Mouse (Mus musculus): Measurements from ENCODE around the gene Col8a2. TPM values are rescaled to one million over a fixed set of nuclear protein-coding genes. Genes with fewer than 3 reads are reported as not detected.

Gene Col8a2
- polyA plus RNA-seq, 1 experiment from 2014 or later = 2.1 TPM

DNA sequence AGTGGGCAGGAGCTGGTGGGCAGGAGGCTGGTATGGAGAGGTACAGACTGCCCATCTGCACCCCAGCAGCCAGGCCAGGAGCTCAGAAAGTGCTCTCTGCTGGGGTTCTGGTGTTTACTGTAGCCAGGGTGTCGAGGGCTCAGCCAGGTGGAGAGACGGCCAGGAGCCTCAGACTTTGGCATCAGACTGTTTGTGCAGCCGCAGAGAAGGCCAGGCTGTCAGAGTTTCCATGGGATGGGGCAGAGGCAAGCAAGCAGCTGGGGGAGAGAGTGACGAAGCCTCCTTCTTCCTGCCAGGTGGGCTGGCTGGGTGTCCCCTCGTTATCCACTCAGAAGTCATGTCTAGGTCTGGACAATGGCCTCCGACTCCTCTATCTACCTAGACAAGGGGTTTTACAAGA, 8.6 kb downstream of the Col8a2 start:
- no peak overlapping the region for H3K27ac ChIP-seq (ENCODE audit: low read length)
- H3K27me3 ChIP-seq (replicated peaks; ENCODE audit: control insufficient read depth, insufficient read depth, low read length) = peaks cover 29% of the 10 kb centered on the region
- peaks cover 10% of the 10 kb centered on the region for H3K4me1 ChIP-seq (replicated peaks; ENCODE audit: control insufficient read depth, insufficient read depth, low read length)
- H3K9ac ChIP-seq (replicated peaks; ENCODE audit: low read depth, low read length) = no peak overlapping the region
- 81% methylated on average over 6 of the region's 6 CpGs for WGBS
- H3K9me3 ChIP-seq (ENCODE audit: control insufficient read depth, low read length) = no peaks in the 10 kb centered on the region
- no peaks in the 10 kb centered on the region for H3K36me3 ChIP-seq (ENCODE audit: control insufficient read depth, insufficient read depth)
- no peak overlapping the region for H3K4me3 ChIP-seq (replicated peaks; ENCODE audit: low read length)
- ATAC-seq = no peak
- H3K4me2 ChIP-seq (ENCODE audit: low read length) = no peak overlapping the region

DNA sequence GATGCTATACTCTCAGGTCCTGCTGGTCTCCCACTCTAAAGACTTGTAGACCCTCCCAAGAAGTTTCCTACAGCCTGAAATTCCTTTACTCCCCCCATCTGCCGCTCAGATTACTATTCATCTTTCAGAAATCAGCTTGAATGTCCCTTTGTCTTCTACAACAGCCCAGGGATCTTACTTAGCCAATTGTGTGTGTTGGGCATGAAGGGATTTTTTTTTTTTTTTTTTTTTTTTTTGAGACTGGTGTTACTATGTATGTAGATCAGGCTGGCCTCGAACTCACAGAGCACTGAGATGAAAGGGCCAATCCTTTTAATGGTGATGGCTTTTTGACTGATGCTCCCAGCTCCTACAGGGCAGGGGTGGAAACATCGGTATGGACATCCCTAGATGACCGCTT, 9.3 kb downstream of the Col8a2 start:
- Histone ChIP-seq H3K9ac (replicated peaks; ENCODE audit: low read depth, low read length) (no peak overlapping the region), H3K9me3 (ENCODE audit: control insufficient read depth, low read length) (no peaks in the 10 kb centered on the region), H3K4me2 (ENCODE audit: low read length) (no peak overlapping the region), H3K4me1 (replicated peaks; ENCODE audit: control insufficient read depth, insufficient read depth, low read length) (peaks cover 13% of the 10 kb centered on the region), H3K36me3 (ENCODE audit: control insufficient read depth, insufficient read depth) (no peaks in the 10 kb centered on the region), H3K27me3 (replicated peaks; ENCODE audit: control insufficient read depth, insufficient read depth, low read length) (peaks cover 37% of the 10 kb centered on the region), H3K4me3 (replicated peaks; ENCODE audit: low read length) (no peak overlapping the region), H3K27ac (ENCODE audit: low read length) (no peak overlapping the region)
- WGBS = 37% methylated on average over 4 of the region's 4 CpGs
- no peak for ATAC-seq

DNA sequence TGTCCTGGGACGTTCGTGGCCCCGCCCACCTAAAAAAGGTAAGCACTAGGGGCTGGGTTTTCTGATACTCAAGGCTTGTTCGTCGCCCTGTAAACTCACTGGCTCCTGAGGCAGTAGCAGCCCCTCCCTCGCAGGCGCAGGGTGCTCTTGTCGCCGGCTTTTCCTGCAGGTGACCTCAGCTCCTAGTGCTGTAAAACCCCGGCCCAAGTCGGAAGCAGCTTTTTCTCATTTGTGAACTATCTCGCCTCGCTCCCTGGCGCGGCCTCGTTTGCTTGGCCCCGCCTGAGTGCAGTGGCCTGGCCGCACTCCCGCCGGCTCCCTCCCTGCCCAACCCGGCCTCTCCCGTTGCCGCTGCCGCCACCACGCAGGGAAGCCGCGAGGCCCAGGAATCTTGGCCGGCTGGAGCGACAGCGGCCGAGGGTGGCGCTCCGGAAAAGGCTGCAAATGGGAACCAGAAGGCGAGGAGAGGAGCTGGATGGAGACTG, 10.1 kb downstream of the Col8a2 start:
- Histone ChIP-seq H3K4me3 (replicated peaks; ENCODE audit: low read length) (peak overlapping the region; percentile 38), H3K4me1 (replicated peaks; ENCODE audit: control insufficient read depth, insufficient read depth, low read length) (peaks cover 19% of the 10 kb centered on the region), H3K27me3 (replicated peaks; ENCODE audit: control insufficient read depth, insufficient read depth, low read length) (peaks cover 39% of the 10 kb centered on the region), H3K9ac (replicated peaks; ENCODE audit: low read depth, low read length) (peak overlapping the region; percentile 61), H3K36me3 (ENCODE audit: control insufficient read depth, insufficient read depth) (no peaks in the 10 kb centered on the region), H3K4me2 (ENCODE audit: low read length) (peak overlapping the region; percentile 71), H3K27ac (ENCODE audit: low read length) (no peak overlapping the region), H3K9me3 (ENCODE audit: control insufficient read depth, low read length) (no peaks in the 10 kb centered on the region)
- WGBS = under 1% methylated on average over 34 of the region's 34 CpGs
- ATAC-seq = peak; percentile 15; the same call in 1 of the 2 replicates

DNA sequence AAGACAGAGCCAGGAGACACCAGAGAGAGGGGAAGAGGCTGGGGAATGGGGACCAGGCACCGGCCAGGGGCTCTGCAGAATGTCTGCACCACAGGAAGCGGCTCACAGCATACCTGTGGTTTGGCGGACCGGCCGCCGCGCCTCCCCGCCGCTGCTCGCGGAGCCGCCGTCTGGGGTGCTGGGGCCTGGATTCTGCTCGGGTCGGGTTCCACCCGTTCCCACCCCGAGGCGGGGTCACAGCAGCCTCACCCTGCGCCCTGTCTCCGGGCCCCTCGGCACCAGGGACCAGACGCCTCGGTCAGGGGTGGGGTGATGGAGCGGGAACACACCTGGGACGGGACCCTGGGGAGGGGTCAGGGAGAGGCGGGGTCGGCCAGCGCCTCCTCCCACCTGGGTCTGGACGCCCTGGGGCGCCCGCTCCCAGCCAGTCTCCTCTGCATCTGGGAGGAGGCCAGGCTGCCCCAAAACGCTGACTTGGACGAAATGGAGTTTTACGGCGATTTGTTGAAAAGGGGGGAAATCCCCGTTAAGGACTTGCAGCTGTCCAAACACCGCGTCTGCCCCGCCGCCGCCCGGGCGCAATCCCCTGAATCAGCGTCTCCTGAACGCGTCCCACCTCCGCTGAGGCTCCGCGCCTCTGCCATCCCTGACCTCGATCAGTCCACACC, 14.5 kb downstream of the Col8a2 start:
- Histone ChIP-seq H3K27me3 (replicated peaks; ENCODE audit: control insufficient read depth, insufficient read depth, low read length) (peaks cover 51% of the 10 kb centered on the region), H3K27ac (ENCODE audit: low read length) (no peak overlapping the region), H3K36me3 (ENCODE audit: control insufficient read depth, insufficient read depth) (no peaks in the 10 kb centered on the region), H3K4me1 (replicated peaks; ENCODE audit: control insufficient read depth, insufficient read depth, low read length) (peaks cover 19% of the 10 kb centered on the region), H3K9ac (replicated peaks; ENCODE audit: low read depth, low read length) (0 out of 2 replicates have a peak overlapping the region, but pooled peaks have one; percentile 9), H3K4me3 (replicated peaks; ENCODE audit: low read length) (peak overlapping the region; percentile 14), H3K9me3 (ENCODE audit: control insufficient read depth, low read length) (0 out of 2 replicates have a peak, but pooled peaks cover under 1% of the 10 kb centered on the region), H3K4me2 (ENCODE audit: low read length) (peak overlapping the region; percentile 25)
- WGBS = 1% methylated on average over 46 of the region's 50 CpGs
- ATAC-seq = no peak

DNA sequence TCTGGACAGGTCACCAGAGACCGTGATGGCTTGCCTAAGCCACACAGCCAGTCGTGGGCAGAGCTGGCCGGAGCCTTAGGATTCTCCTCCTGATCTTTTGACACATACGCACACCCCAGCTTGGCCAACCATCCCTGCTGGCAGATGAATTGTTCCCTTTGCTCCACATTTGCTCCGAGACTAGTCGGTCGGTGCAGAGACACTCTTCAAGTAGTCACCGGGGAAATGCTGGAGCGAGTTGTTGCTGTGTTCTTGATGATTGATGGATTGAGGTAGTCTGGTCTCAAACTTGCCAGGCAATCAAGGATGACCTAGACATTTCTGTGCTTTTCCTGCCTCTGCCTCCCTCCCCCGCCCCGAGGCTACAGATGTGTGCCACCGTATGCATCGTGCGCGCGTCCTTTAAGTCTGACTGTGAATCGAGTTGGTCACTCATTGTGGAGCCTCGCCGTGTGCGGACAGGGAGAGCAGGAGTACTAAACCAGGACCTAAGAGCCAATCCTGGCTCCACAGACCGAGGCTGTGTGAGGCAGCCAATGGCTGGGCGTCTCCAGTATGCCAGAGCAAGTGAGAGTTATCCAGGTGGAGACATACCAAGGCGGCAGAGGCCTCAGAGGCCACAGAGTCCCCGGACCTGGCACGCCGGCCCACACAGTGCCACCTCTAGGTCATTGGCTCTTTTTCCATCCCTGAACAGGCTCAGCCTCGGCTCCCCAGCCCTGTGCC, 15.2 kb downstream of the Col8a2 start:
- Histone ChIP-seq H3K9me3 (ENCODE audit: control insufficient read depth, low read length) (0 out of 2 replicates have a peak, but pooled peaks cover 2% of the 10 kb centered on the region), H3K27ac (ENCODE audit: low read length) (no peak overlapping the region), H3K36me3 (ENCODE audit: control insufficient read depth, insufficient read depth) (no peaks in the 10 kb centered on the region), H3K27me3 (replicated peaks; ENCODE audit: control insufficient read depth, insufficient read depth, low read length) (peaks cover 46% of the 10 kb centered on the region), H3K4me3 (replicated peaks; ENCODE audit: low read length) (peak overlapping the region; percentile 14), H3K4me1 (replicated peaks; ENCODE audit: control insufficient read depth, insufficient read depth, low read length) (peaks cover 14% of the 10 kb centered on the region), H3K9ac (replicated peaks; ENCODE audit: low read depth, low read length) (no peak overlapping the region), H3K4me2 (ENCODE audit: low read length) (peak overlapping the region; percentile 25)
- no peak for ATAC-seq
- 6% methylated on average over 27 of the region's 27 CpGs for WGBS

DNA sequence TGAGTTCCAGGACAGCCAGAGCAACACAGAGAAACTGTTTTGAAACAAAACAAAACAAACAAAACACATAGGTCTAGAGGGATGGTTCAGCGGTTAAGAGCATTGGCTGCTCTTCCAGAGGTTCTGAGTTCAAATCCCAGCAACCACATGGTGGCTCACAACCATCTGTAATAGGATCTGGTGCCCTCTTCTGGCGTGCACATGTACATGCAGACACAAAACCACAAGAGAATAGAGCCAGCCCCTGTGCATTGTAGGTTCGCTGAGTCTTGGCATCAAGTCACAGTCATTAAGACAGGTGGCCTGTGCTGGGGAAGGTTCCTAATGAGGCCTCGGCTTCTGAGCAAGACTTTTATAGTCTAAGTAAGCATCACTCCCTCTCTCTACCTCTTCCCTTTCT, 17.3 kb downstream of the Col8a2 start:
- H3K9ac ChIP-seq (replicated peaks; ENCODE audit: low read depth, low read length) = no peak overlapping the region
- ATAC-seq = no peak
- H3K4me3 ChIP-seq (replicated peaks; ENCODE audit: low read length) = no peak overlapping the region
- no peak overlapping the region for H3K4me2 ChIP-seq (ENCODE audit: low read length)
- H3K9me3 ChIP-seq (ENCODE audit: control insufficient read depth, low read length) = 0 out of 2 replicates have a peak, but pooled peaks cover 2% of the 10 kb centered on the region
- peaks cover 34% of the 10 kb centered on the region for H3K27me3 ChIP-seq (replicated peaks; ENCODE audit: control insufficient read depth, insufficient read depth, low read length)
- peaks cover 9% of the 10 kb centered on the region for H3K4me1 ChIP-seq (replicated peaks; ENCODE audit: control insufficient read depth, insufficient read depth, low read length)
- no peak overlapping the region for H3K27ac ChIP-seq (ENCODE audit: low read length)
- H3K36me3 ChIP-seq (ENCODE audit: control insufficient read depth, insufficient read depth) = no peaks in the 10 kb centered on the region
- WGBS = 51% methylated on average over 4 of the region's 4 CpGs

DNA sequence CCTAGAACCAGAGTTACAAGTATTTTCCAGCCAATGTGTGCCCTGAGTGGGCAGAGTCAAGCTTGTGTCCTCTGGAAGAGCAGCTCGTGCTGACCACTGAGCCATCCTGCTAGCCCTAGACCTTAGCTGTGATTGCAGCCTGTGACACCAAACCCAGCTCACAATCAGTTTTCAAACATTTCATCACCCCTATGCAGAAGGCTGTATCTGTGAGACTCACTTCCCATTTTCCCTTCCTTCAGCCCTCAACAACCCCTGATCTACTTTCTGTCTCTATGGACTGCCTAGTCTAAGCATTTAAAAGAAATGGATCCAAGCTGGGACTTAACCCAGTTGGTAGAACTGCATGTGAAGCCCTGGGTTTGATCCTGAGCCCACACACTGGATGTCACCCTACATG, 18.8 kb downstream of the Col8a2 start:
- WGBS = 90% methylated on average over 1 of the region's 1 CpGs
- Histone ChIP-seq H3K4me2 (ENCODE audit: low read length) (no peak overlapping the region), H3K4me3 (replicated peaks; ENCODE audit: low read length) (no peak overlapping the region), H3K36me3 (ENCODE audit: control insufficient read depth, insufficient read depth) (no peaks in the 10 kb centered on the region), H3K9me3 (ENCODE audit: control insufficient read depth, low read length) (0 out of 2 replicates have a peak, but pooled peaks cover 2% of the 10 kb centered on the region), H3K4me1 (replicated peaks; ENCODE audit: control insufficient read depth, insufficient read depth, low read length) (peaks cover 13% of the 10 kb centered on the region), H3K27ac (ENCODE audit: low read length) (no peak overlapping the region), H3K27me3 (replicated peaks; ENCODE audit: control insufficient read depth, insufficient read depth, low read length) (peaks cover 19% of the 10 kb centered on the region), H3K9ac (replicated peaks; ENCODE audit: low read depth, low read length) (no peak overlapping the region)
- no peak for ATAC-seq

DNA sequence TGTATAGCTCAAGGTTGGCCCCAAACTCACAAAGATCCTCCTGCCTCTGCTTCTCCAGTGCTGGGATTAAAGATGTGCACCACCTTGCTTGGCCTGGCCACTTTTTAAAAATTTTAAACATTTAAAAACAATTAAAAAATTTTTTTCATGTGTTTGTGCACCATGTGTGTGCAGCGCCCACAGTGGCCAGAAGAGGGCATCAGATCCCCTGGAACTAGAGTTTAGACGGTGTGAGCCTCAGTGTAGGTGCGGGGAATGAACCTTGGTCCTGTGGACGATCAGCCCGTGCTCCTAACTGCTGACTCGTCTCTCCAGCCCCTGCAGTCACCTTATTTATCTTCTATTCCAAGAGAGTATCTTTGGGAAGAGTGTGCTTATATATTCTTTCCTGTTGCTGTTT, 19.5 kb downstream of the Col8a2 start:
- WGBS = 84% methylated on average over 6 of the region's 6 CpGs
- 0 out of 2 replicates have a peak, but pooled peaks cover 2% of the 10 kb centered on the region for H3K9me3 ChIP-seq (ENCODE audit: control insufficient read depth, low read length)
- peaks cover 8% of the 10 kb centered on the region for H3K4me1 ChIP-seq (replicated peaks; ENCODE audit: control insufficient read depth, insufficient read depth, low read length)
- no peak for ATAC-seq
- H3K36me3 ChIP-seq (ENCODE audit: control insufficient read depth, insufficient read depth) = no peaks in the 10 kb centered on the region
- H3K4me2 ChIP-seq (ENCODE audit: low read length) = no peak overlapping the region
- no peak overlapping the region for H3K9ac ChIP-seq (replicated peaks; ENCODE audit: low read depth, low read length)
- H3K27ac ChIP-seq (ENCODE audit: low read length) = no peak overlapping the region
- no peak overlapping the region for H3K4me3 ChIP-seq (replicated peaks; ENCODE audit: low read length)
- H3K27me3 ChIP-seq (replicated peaks; ENCODE audit: control insufficient read depth, insufficient read depth, low read length) = peaks cover 12% of the 10 kb centered on the region

DNA sequence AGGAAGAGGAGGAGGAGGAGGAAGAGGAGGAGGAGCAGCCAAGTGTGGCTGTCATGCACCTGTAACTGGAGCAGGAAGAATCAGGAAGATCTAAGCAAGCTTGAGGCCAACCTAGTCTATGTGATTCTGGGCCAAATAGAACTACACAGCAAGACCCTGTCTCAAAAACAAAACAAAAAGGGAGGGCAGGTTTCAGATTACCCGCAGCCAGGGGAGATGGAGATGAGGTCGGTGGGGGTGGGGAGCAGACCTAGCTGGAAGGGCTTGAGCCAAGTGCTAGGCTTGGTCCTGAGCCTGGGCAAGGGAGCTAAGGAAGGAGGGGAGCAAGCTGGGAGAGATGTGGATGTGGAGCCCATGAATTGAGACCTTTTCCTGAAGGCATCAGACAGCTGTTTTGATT, 20.2 kb downstream of the Col8a2 start:
- Histone ChIP-seq H3K27ac (ENCODE audit: low read length) (no peak overlapping the region), H3K9ac (replicated peaks; ENCODE audit: low read depth, low read length) (no peak overlapping the region), H3K4me3 (replicated peaks; ENCODE audit: low read length) (no peak overlapping the region), H3K36me3 (ENCODE audit: control insufficient read depth, insufficient read depth) (no peaks in the 10 kb centered on the region), H3K4me2 (ENCODE audit: low read length) (no peak overlapping the region), H3K9me3 (ENCODE audit: control insufficient read depth, low read length) (0 out of 2 replicates have a peak, but pooled peaks cover 2% of the 10 kb centered on the region), H3K27me3 (replicated peaks; ENCODE audit: control insufficient read depth, insufficient read depth, low read length) (peaks cover 12% of the 10 kb centered on the region), H3K4me1 (replicated peaks; ENCODE audit: control insufficient read depth, insufficient read depth, low read length) (peaks cover 3% of the 10 kb centered on the region; the same call in 1 of the 2 replicates)
- 8% methylated on average over 2 of the region's 2 CpGs for WGBS
- no peak for ATAC-seq

All from forebrain, embryonic 16.5 days (tissue).